Mouse (Mus musculus): ENCODE data around the gene Mars2. TPM values are rescaled to one million over a fixed set of nuclear protein-coding genes. Genes with fewer than 3 reads are reported as not detected.

Mars2 gene
- polyA plus RNA-seq, 2 experiments = 1.9 to 2.1 TPM

- no peak overlapping the region for H3K9ac ChIP-seq (replicated peaks)
- WGBS (ENCODE audit: insufficient replicate concordance) = 32% methylated on average over 11 of the region's 11 CpGs
- H3K4me3 ChIP-seq (ENCODE audit: insufficient read depth in 1 of 2, low read depth in 2 of 2, low read length in 2 of 2) = no peak overlapping the region
- peaks cover 0 to 4% of the 10 kb centered on the region in 2 experiments; a peak in 1 of 4 replicates for H3K4me1 ChIP-seq (replicated peaks; ENCODE audit: control insufficient read depth in 2 of 2, insufficient read depth in 2 of 2, low read length in 1 of 2)
- ATAC-seq (ENCODE audit: insufficient read depth) (no peak), DNase-seq (ENCODE audit: low read depth in 3 of 3, low spot score in 3 of 3) (peak in 1 of 3 experiments; percentile 10)
- H3K36me3 ChIP-seq (replicated peaks; ENCODE audit: control insufficient read depth, insufficient read depth, low read depth) = no peaks in the 10 kb centered on the region
- H3K27ac ChIP-seq = no peak overlapping the region
- no peak overlapping the region for H3K4me2 ChIP-seq (ENCODE audit: low read depth)
- H3K27me3 ChIP-seq (ENCODE audit: control insufficient read depth, insufficient read depth, low read length) = no peaks in the 10 kb centered on the region
- no peaks in the 10 kb centered on the region for H3K9me3 ChIP-seq (ENCODE audit: control insufficient read depth, low read length)
- TF ChIP-seq EP300 (IDR thresholded peaks at IDR 0.05; ENCODE audit: low read depth) (no peak), CTCF (IDR thresholded peaks at IDR 0.05; ENCODE audit: low read depth) (no peak)
These were observed 21.7 kb upstream of the Mars2 start for GRCm38 (mm10) chr1:55215185-55215813.

- H3K36me3 ChIP-seq (replicated peaks; ENCODE audit: control insufficient read depth, insufficient read depth, low read depth) = no peaks in the 10 kb centered on the region
- no peak overlapping the region for H3K4me3 ChIP-seq (ENCODE audit: insufficient read depth in 1 of 2, low read depth in 2 of 2, low read length in 2 of 2)
- 44% methylated on average over 2 of the region's 2 CpGs for WGBS (ENCODE audit: insufficient replicate concordance)
- no peaks in the 10 kb centered on the region for H3K9me3 ChIP-seq (ENCODE audit: control insufficient read depth, low read length)
- H3K4me2 ChIP-seq (ENCODE audit: low read depth) = no peak overlapping the region
- no peak overlapping the region for H3K27ac ChIP-seq
- no peaks in the 10 kb centered on the region for H3K27me3 ChIP-seq (ENCODE audit: control insufficient read depth, insufficient read depth, low read length)
- ATAC-seq (ENCODE audit: insufficient read depth) = no peak
- H3K9ac ChIP-seq (replicated peaks) = no peak overlapping the region
- no peaks in the 10 kb centered on the region for H3K4me1 ChIP-seq (replicated peaks; ENCODE audit: control insufficient read depth in 2 of 2, insufficient read depth in 2 of 2, low read length in 1 of 2)
- TF ChIP-seq CTCF (IDR thresholded peaks at IDR 0.05; ENCODE audit: low read depth) (no peak), EP300 (IDR thresholded peaks at IDR 0.05; ENCODE audit: low read depth) (no peak)
- no peak for DNase-seq (ENCODE audit: low read depth in 3 of 3, low spot score in 3 of 3)
These were observed 19.8 kb upstream of the Mars2 start for GRCm38 (mm10) chr1:55217191-55217590.

GRCm38 (mm10) chr1:55221352-55221751 lies 15.6 kb upstream of the Mars2 start:
- DNase-seq (ENCODE audit: low read depth in 3 of 3, low spot score in 3 of 3) (no peak), ATAC-seq (ENCODE audit: insufficient read depth) (no peak)
- H3K27ac ChIP-seq = no peak overlapping the region

GRCm38 (mm10) chr1:55223026-55223425 lies 14.0 kb upstream of the Mars2 start:
- no peaks in the 10 kb centered on the region for H3K4me1 ChIP-seq (replicated peaks; ENCODE audit: control insufficient read depth in 2 of 2, insufficient read depth in 2 of 2, low read length in 1 of 2)
- no peak overlapping the region for H3K9ac ChIP-seq (replicated peaks)
- H3K4me3 ChIP-seq (ENCODE audit: insufficient read depth in 1 of 2, low read depth in 2 of 2, low read length in 2 of 2) = no peak overlapping the region
- no peak overlapping the region for H3K27ac ChIP-seq
- WGBS (ENCODE audit: insufficient replicate concordance) = 61% methylated on average over 7 of the region's 7 CpGs
- TF ChIP-seq EP300 (IDR thresholded peaks at IDR 0.05; ENCODE audit: low read depth) (no peak), CTCF (IDR thresholded peaks at IDR 0.05; ENCODE audit: low read depth) (no peak)
- no peaks in the 10 kb centered on the region for H3K9me3 ChIP-seq (ENCODE audit: control insufficient read depth, low read length)
- H3K27me3 ChIP-seq (ENCODE audit: control insufficient read depth, insufficient read depth, low read length) = peaks cover 12% of the 10 kb centered on the region
- no peak for ATAC-seq (ENCODE audit: insufficient read depth)
- H3K4me2 ChIP-seq (ENCODE audit: low read depth) = no peak overlapping the region
- no peak for DNase-seq (ENCODE audit: low read depth in 3 of 3, low spot score in 3 of 3)
- no peaks in the 10 kb centered on the region for H3K36me3 ChIP-seq (replicated peaks; ENCODE audit: control insufficient read depth, insufficient read depth, low read depth)

More at GRCm38 (mm10) chr1:55221352-55221751, 15.6 kb upstream of the Mars2 start:
- no peak for TF ChIP-seq EP300 (IDR thresholded peaks at IDR 0.05; ENCODE audit: low read depth)
- no peak for TF ChIP-seq CTCF (IDR thresholded peaks at IDR 0.05; ENCODE audit: low read depth)
- Histone ChIP-seq H3K27me3 (ENCODE audit: control insufficient read depth, insufficient read depth, low read length) (peaks cover 11% of the 10 kb centered on the region), H3K4me3 (ENCODE audit: insufficient read depth in 1 of 2, low read depth in 2 of 2, low read length in 2 of 2) (no peak overlapping the region), H3K4me2 (ENCODE audit: low read depth) (no peak overlapping the region), H3K4me1 (replicated peaks; ENCODE audit: control insufficient read depth in 2 of 2, insufficient read depth in 2 of 2, low read length in 1 of 2) (no peaks in the 10 kb centered on the region), H3K36me3 (replicated peaks; ENCODE audit: control insufficient read depth, insufficient read depth, low read depth) (no peaks in the 10 kb centered on the region), H3K9ac (replicated peaks) (no peak overlapping the region), H3K9me3 (ENCODE audit: control insufficient read depth, low read length) (no peaks in the 10 kb centered on the region)
- WGBS (ENCODE audit: insufficient replicate concordance) = 61% methylated on average over 4 of the region's 4 CpGs

- Histone ChIP-seq H3K4me2 (ENCODE audit: low read depth) (no peak overlapping the region), H3K9me3 (ENCODE audit: control insufficient read depth, low read length) (no peaks in the 10 kb centered on the region), H3K27ac (no peak overlapping the region), H3K27me3 (ENCODE audit: control insufficient read depth, insufficient read depth, low read length) (peaks cover 12% of the 10 kb centered on the region), H3K4me3 (ENCODE audit: insufficient read depth in 1 of 2, low read depth in 2 of 2, low read length in 2 of 2) (no peak overlapping the region), H3K36me3 (replicated peaks; ENCODE audit: control insufficient read depth, insufficient read depth, low read depth) (no peaks in the 10 kb centered on the region), H3K9ac (replicated peaks) (no peak overlapping the region), H3K4me1 (replicated peaks; ENCODE audit: control insufficient read depth in 2 of 2, insufficient read depth in 2 of 2, low read length in 1 of 2) (no peaks in the 10 kb centered on the region)
- ATAC-seq (ENCODE audit: insufficient read depth) (no peak), DNase-seq (ENCODE audit: low read depth in 3 of 3, low spot score in 3 of 3) (no peak)
- WGBS (ENCODE audit: insufficient replicate concordance) = 58% methylated on average over 11 of the region's 11 CpGs
- TF ChIP-seq EP300 (IDR thresholded peaks at IDR 0.05; ENCODE audit: low read depth) = no peak
- no peak for TF ChIP-seq CTCF (IDR thresholded peaks at IDR 0.05; ENCODE audit: low read depth)
These were observed 12.9 kb upstream of the Mars2 start for GRCm38 (mm10) chr1:55224111-55224510.
